Mouse (Mus musculus) cerebellum, adult 2 months (tissue): ENCODE results near the gene Stard13.

Source experiments
- CTCF ChIP-seq: fragments of 200-500 bp; IDR thresholded peaks from 2 replicates; pipeline ENCODE4 v1.5.1; 2011; ENCODE audit warnings: low read depth, mild to moderate bottlenecking, control low read depth, low read length, moderate library complexity, borderline replicate concordance; ENCODE audit not compliant: insufficient read depth
- POLR2A ChIP-seq: fragments of 200-500 bp; IDR thresholded peaks from 2 replicates; pipeline ENCODE4 v1.6.1; 2011; ENCODE audit warnings: low read length, control low read depth, borderline replicate concordance; ENCODE audit not compliant: insufficient read depth

DNA sequence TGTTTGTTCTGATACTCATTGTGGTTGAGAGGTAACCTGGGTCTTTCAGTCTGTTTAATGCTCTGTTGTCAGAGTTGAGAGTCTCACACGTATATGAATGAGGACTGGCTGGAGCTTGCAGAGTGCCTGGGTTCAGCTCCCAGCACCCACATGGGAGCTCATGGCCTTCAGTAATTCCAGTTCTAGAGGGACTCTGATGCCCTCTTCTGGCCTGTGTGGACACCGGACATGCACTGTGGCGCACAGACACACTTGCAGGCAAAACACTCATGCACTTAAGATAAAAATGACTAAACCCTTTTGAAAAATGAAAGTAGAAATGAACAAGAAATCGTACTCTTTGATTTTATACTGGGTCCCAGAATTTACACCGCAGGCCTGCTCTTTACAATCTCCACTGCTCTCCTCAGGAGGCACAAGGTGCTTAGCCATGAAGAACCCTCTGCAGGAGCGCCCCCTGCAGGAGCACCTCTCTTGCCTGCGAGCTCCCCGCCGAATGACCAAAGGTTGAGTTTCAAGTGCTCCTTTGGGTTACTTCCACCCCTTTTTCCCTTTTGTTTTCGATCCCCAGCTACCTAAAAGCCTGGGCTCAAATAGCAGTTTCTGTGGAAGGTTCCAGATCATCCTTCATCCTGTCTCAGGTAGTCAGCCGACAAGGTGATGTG lies 178.1 kb downstream of the Stard13 start:
- TF ChIP-seq CTCF, result no peak
- TF ChIP-seq POLR2A, result no peak
